Mouse (Mus musculus) cerebellum, adult 2 months (tissue): Measurements from ENCODE around the gene Apex2. TPM values are rescaled to one million over a fixed set of nuclear protein-coding genes. Genes with fewer than 3 reads are reported as not detected.

Source experiments
- DNase-seq, 2 experiments: peaks; one replicate each; pipeline ENCODE4 v3.0.0; 2021
- H3K27ac ChIP-seq: fragments of 200-500 bp; 2 replicates; pipeline ENCODE4 v1.5.1; 2012; ENCODE audit warnings: low read length, control low read depth, inconsistent platforms; ENCODE audit not compliant: insufficient read depth
- H3K27me3 ChIP-seq: fragments of 200-500 bp; 2 replicates; pipeline ENCODE4 v1.6.1; 2012; ENCODE audit warnings: inconsistent platforms, mild to moderate bottlenecking, low read length, moderate library complexity; ENCODE audit not compliant: control insufficient read depth, insufficient read depth
- H3K4me1 ChIP-seq: fragments of 200-500 bp; 2 replicates; pipeline ENCODE4 v1.6.1; 2011; ENCODE audit warnings: low read length; ENCODE audit not compliant: control insufficient read depth, insufficient read depth
- H3K4me3 ChIP-seq: fragments of 200-500 bp; replicated peaks from 2 replicates; pipeline ENCODE3; 2011; ENCODE audit warnings: mild to moderate bottlenecking, low read depth, low read length, control low read depth; ENCODE audit not compliant: insufficient read depth
- CTCF ChIP-seq: fragments of 200-500 bp; IDR thresholded peaks from 2 replicates; pipeline ENCODE4 v1.5.1; 2011; ENCODE audit warnings: low read depth, mild to moderate bottlenecking, control low read depth, low read length, moderate library complexity, borderline replicate concordance; ENCODE audit not compliant: insufficient read depth
- POLR2A ChIP-seq: fragments of 200-500 bp; IDR thresholded peaks from 2 replicates; pipeline ENCODE4 v1.6.1; 2011; ENCODE audit warnings: low read length, control low read depth, borderline replicate concordance; ENCODE audit not compliant: insufficient read depth
- WGBS: fragments of 180-500 bp; shearing (Covaris S2); methylation state at CpG from one replicate; pipeline ENCODE4 v1.1.7; 2018; 5-methylcytosine and 5-hydroxymethylcytosine counted together
- polyA plus RNA-seq: library from polyadenylated mRNA; depleted of rRNA; stranded (reverse); fragments of >200 nt; gene quantifications from 2 replicates; pipeline ENCODE4 v1.2.3, GENCODE M21; 2012

Apex2 gene
- polyA plus RNA-seq, 1 experiment, result 10.5 TPM

- TF ChIP-seq CTCF (no peak), POLR2A (no peak)
- H3K4me1 ChIP-seq, result no peaks in the 10 kb centered on the region
- 98% methylated on average over 8 of the region's 8 CpGs for WGBS
- no peak overlapping the region for H3K4me3 ChIP-seq
- H3K27me3 ChIP-seq, result no peaks in the 10 kb centered on the region
- DNase-seq, result no peak
- H3K27ac ChIP-seq, result no peak overlapping the region
Measured at GRCm38 (mm10) chrX:150585116-150585515, 4.6 kb downstream of the Apex2 start.

GRCm38 (mm10) chrX:150581921-150582320, 7.7 kb downstream of the Apex2 start:
- TF ChIP-seq POLR2A (no peak), CTCF (no peak)
- no peak for DNase-seq
- no peaks in the 10 kb centered on the region for H3K4me1 ChIP-seq
- no peak overlapping the region for H3K4me3 ChIP-seq
- H3K27ac ChIP-seq, result no peak overlapping the region
- no peaks in the 10 kb centered on the region for H3K27me3 ChIP-seq

GRCm38 (mm10) chrX:150564644-150565357, 24.9 kb downstream of the Apex2 start:
- no peaks in the 10 kb centered on the region for H3K4me1 ChIP-seq
- H3K27ac ChIP-seq, result no peak overlapping the region
- H3K4me3 ChIP-seq, result no peak overlapping the region
- H3K27me3 ChIP-seq, result no peaks in the 10 kb centered on the region
- TF ChIP-seq POLR2A (no peak), CTCF (no peak)
- DNase-seq, result no peak
- WGBS, result 92% methylated on average over 12 of the region's 12 CpGs

- DNase-seq, result no peak
- TF ChIP-seq CTCF, result no peak
- no peak for TF ChIP-seq POLR2A
- H3K4me3 ChIP-seq, result no peak overlapping the region
- H3K27ac ChIP-seq, result no peak overlapping the region
- H3K27me3 ChIP-seq, result no peaks in the 10 kb centered on the region
- WGBS, result 91% methylated on average over 3 of the region's 3 CpGs
- no peaks in the 10 kb centered on the region for H3K4me1 ChIP-seq
Measured at GRCm38 (mm10) chrX:150554032-150554431, 35.6 kb downstream of the Apex2 start.

GRCm38 (mm10) chrX:150551986-150552385, 37.7 kb downstream of the Apex2 start:
- H3K4me1 ChIP-seq, result no peaks in the 10 kb centered on the region
- H3K4me3 ChIP-seq, result no peak overlapping the region
- TF ChIP-seq CTCF (no peak), POLR2A (no peak)
- no peak overlapping the region for H3K27ac ChIP-seq
- DNase-seq, result no peak
- WGBS, result 86% methylated on average over 2 of the region's 2 CpGs
- no peaks in the 10 kb centered on the region for H3K27me3 ChIP-seq

GRCm38 (mm10) chrX:150549639-150550038, 40.0 kb downstream of the Apex2 start:
- Histone ChIP-seq H3K4me3 (no peak overlapping the region), H3K27me3 (no peaks in the 10 kb centered on the region), H3K4me1 (no peaks in the 10 kb centered on the region), H3K27ac (no peak overlapping the region)
- WGBS, result 92% methylated on average over 3 of the region's 3 CpGs
- no peak for DNase-seq
- no peak for TF ChIP-seq POLR2A
- TF ChIP-seq CTCF, result no peak

GRCm38 (mm10) chrX:150547239-150547638, 42.4 kb downstream of the Apex2 start, which contains the start of gene Alas2:
Alas2 (plus strand) TSS chrX:150547375.
- DNase-seq, result no peak
- 67% methylated on average over 3 of the region's 5 CpGs for WGBS
- H3K4me1 ChIP-seq, result no peaks in the 10 kb centered on the region

GRCm38 (mm10) chrX:150541684-150542083, 48.0 kb downstream of the Apex2 start:
- no peak overlapping the region for H3K27ac ChIP-seq
- no peaks in the 10 kb centered on the region for H3K4me1 ChIP-seq
- H3K27me3 ChIP-seq, result no peaks in the 10 kb centered on the region
- no peak for DNase-seq
- TF ChIP-seq CTCF (no peak), POLR2A (no peak)
- H3K4me3 ChIP-seq, result no peak overlapping the region

More at GRCm38 (mm10) chrX:150547239-150547638, 42.4 kb downstream of the Apex2 start, which contains the start of gene Alas2:
- Histone ChIP-seq H3K4me3 (no peak within 1 kb of the TSS), H3K27ac (no peak within 1 kb of the TSS), H3K27me3 (no peaks in the 10 kb centered on the region)
- TF ChIP-seq POLR2A, result no peak
- no peak for TF ChIP-seq CTCF
